Mouse (Mus musculus) hindbrain, embryonic 14.5 days (tissue): ENCODE data around the gene Pdpn. TPM values are rescaled to one million over a fixed set of nuclear protein-coding genes. Genes with fewer than 3 reads are reported as not detected.

Experiments
- ATAC-seq: fragments of 200-750 bp; cut with Nextera tagmentation; 2 replicates; pipeline ENCODE4 v1.8.0; 2017; ENCODE audit warnings: moderate number of reproducible peaks, mild to moderate bottlenecking, moderate TSS enrichment, moderate library complexity; ENCODE audit not compliant: low FRiP score
- DNase-seq: peaks from one replicate; pipeline ENCODE4 v3.0.0-alpha.2; 2015; ENCODE audit warnings: low spot score
- H3K27ac ChIP-seq: fragments of 300-500 bp; sonication (generic); 2 replicates; pipeline ENCODE4 v1.5.1; 2014; ENCODE audit warnings: mild to moderate bottlenecking, moderate library complexity
- H3K27me3 ChIP-seq: fragments of 300-500 bp; sonication (generic); 2 replicates; pipeline ENCODE4 v1.6.1; 2014; ENCODE audit warnings: mild to moderate bottlenecking, low read length, mixed read lengths; ENCODE audit not compliant: control insufficient read depth, insufficient read depth
- H3K36me3 ChIP-seq: fragments of 300-500 bp; sonication (generic); replicated peaks from 2 replicates; pipeline ENCODE4 v1.6.1; 2014; ENCODE audit not compliant: control insufficient read depth, insufficient read depth
- H3K4me1 ChIP-seq: fragments of 300-500 bp; sonication (generic); replicated peaks from 2 replicates; pipeline ENCODE4 v1.6.1; 2014; ENCODE audit warnings: antibody characterized with exemption, low read length, mixed read lengths; ENCODE audit not compliant: control insufficient read depth, insufficient read depth
- H3K4me2 ChIP-seq: fragments of 300-500 bp; sonication (generic); replicated peaks from 2 replicates; pipeline ENCODE4 v1.6.1; 2014; ENCODE audit warnings: mild to moderate bottlenecking, moderate library complexity
- H3K4me3 ChIP-seq: fragments of 300-500 bp; sonication (generic); replicated peaks from 2 replicates; pipeline ENCODE4 v1.5.1; 2014; ENCODE audit warnings: mild to moderate bottlenecking, low read length
- H3K9ac ChIP-seq: fragments of 300-500 bp; sonication (generic); 2 replicates; pipeline ENCODE4 v1.6.1; 2014
- H3K9me3 ChIP-seq: fragments of 300-500 bp; sonication (generic); 2 replicates; pipeline ENCODE4 v1.6.1; 2016; ENCODE audit warnings: low read length; ENCODE audit not compliant: control insufficient read depth
- WGBS: fragments of 180-500 bp; shearing (Covaris S2); extraction: QIAGEN DNeasy Blood & Tissue Kit; methylation state at CpG from one replicate; pipeline ENCODE4 v1.1.7; 2014; 5-methylcytosine and 5-hydroxymethylcytosine counted together
- polyA plus RNA-seq: library from polyadenylated mRNA; unstranded; fragments of >200 nt; fragmentation: Nextera tagmentation; extraction: Ambion mirVana; gene quantifications from 2 replicates; pipeline ENCODE4 v1.2.1, GENCODE M21; 2014

Pdpn gene
- polyA plus RNA-seq, 1 experiment from 2014 or later: 59.6 TPM

- Histone ChIP-seq H3K27me3 (no peaks in the 10 kb centered on the region), H3K9ac (no peak overlapping the region), H3K4me1 (no peaks in the 10 kb centered on the region), H3K27ac (no peak overlapping the region), H3K4me2 (0 out of 2 replicates have a peak overlapping the region, but pooled peaks have one; percentile 17), H3K9me3 (0 out of 2 replicates have a peak, but pooled peaks cover 8% of the 10 kb centered on the region), H3K4me3 (no peak overlapping the region), H3K36me3 (no peaks in the 10 kb centered on the region)
- ATAC-seq: no peak
- 28% methylated on average over 23 of the region's 23 CpGs for WGBS
- DNase-seq: peak; percentile 74
Observed at GRCm38 (mm10) chr4:143238241-143239031, 60.9 kb downstream of the Pdpn start.

GRCm38 (mm10) chr4:143231790-143232422 lies 67.5 kb downstream of the Pdpn start:
- Histone ChIP-seq H3K9me3 (0 out of 2 replicates have a peak, but pooled peaks cover 8% of the 10 kb centered on the region), H3K27ac (no peak overlapping the region), H3K36me3 (no peaks in the 10 kb centered on the region), H3K4me1 (no peaks in the 10 kb centered on the region), H3K4me3 (no peak overlapping the region), H3K9ac (no peak overlapping the region), H3K27me3 (no peaks in the 10 kb centered on the region), H3K4me2 (no peak overlapping the region)
- no peak for DNase-seq
- ATAC-seq: peak; percentile 46
- 97% methylated on average over 10 of the region's 10 CpGs for WGBS

GRCm38 (mm10) chr4:143231110-143231509 lies 68.3 kb downstream of the Pdpn start:
- H3K27me3 ChIP-seq: no peaks in the 10 kb centered on the region
- no peak for ATAC-seq
- H3K4me2 ChIP-seq: no peak overlapping the region
- H3K9ac ChIP-seq: no peak overlapping the region
- H3K4me3 ChIP-seq: no peak overlapping the region
- no peak for DNase-seq
- H3K4me1 ChIP-seq: no peaks in the 10 kb centered on the region
- no peaks in the 10 kb centered on the region for H3K36me3 ChIP-seq
- WGBS: 71% methylated on average over 3 of the region's 3 CpGs
- no peak overlapping the region for H3K27ac ChIP-seq
- H3K9me3 ChIP-seq: 0 out of 2 replicates have a peak, but pooled peaks cover 8% of the 10 kb centered on the region

- Histone ChIP-seq H3K27me3 (no peaks in the 10 kb centered on the region), H3K9me3 (no peaks in the 10 kb centered on the region), H3K4me1 (no peaks in the 10 kb centered on the region), H3K9ac (no peak overlapping the region), H3K36me3 (no peaks in the 10 kb centered on the region), H3K4me3 (no peak overlapping the region), H3K27ac (no peak overlapping the region), H3K4me2 (no peak overlapping the region)
- DNase-seq: no peak
- no peak for ATAC-seq
- 75% methylated on average over 5 of the region's 5 CpGs for WGBS
Observed at GRCm38 (mm10) chr4:143227976-143228375, 71.4 kb downstream of the Pdpn start.

- no peak overlapping the region for H3K4me3 ChIP-seq
- H3K9me3 ChIP-seq: no peaks in the 10 kb centered on the region
- H3K27ac ChIP-seq: no peak overlapping the region
- no peaks in the 10 kb centered on the region for H3K27me3 ChIP-seq
- DNase-seq (no peak), ATAC-seq (no peak)
- H3K9ac ChIP-seq: no peak overlapping the region
- no peaks in the 10 kb centered on the region for H3K4me1 ChIP-seq
- H3K36me3 ChIP-seq: no peaks in the 10 kb centered on the region
- H3K4me2 ChIP-seq: no peak overlapping the region
- WGBS: 59% methylated on average over 9 of the region's 9 CpGs
Observed at GRCm38 (mm10) chr4:143225886-143226285, 73.5 kb downstream of the Pdpn start.

GRCm38 (mm10) chr4:143219316-143219751 lies 80.0 kb downstream of the Pdpn start:
- H3K36me3 ChIP-seq: no peaks in the 10 kb centered on the region
- H3K27me3 ChIP-seq: no peaks in the 10 kb centered on the region
- 10% methylated on average over 9 of the region's 9 CpGs for WGBS
- H3K4me2 ChIP-seq: peak overlapping the region; percentile 41
- peak overlapping the region; percentile 60 for H3K27ac ChIP-seq
- peak overlapping the region; percentile 50 for H3K9ac ChIP-seq
- no peaks in the 10 kb centered on the region; the same call in 1 of the 2 replicates for H3K4me1 ChIP-seq
- ATAC-seq (peak; percentile 80), DNase-seq (peak; percentile 52)
- peak overlapping the region; percentile 7; the same call in 1 of the 2 replicates for H3K4me3 ChIP-seq
- no peaks in the 10 kb centered on the region for H3K9me3 ChIP-seq

- Histone ChIP-seq H3K9ac (peak overlapping the region; percentile 50), H3K4me1 (no peaks in the 10 kb centered on the region; the same call in 1 of the 2 replicates), H3K4me2 (peak overlapping the region; percentile 41), H3K9me3 (no peaks in the 10 kb centered on the region), H3K36me3 (no peaks in the 10 kb centered on the region), H3K27me3 (no peaks in the 10 kb centered on the region), H3K4me3 (no peak overlapping the region), H3K27ac (peak overlapping the region; percentile 60)
- DNase-seq (no peak), ATAC-seq (no peak)
- WGBS: 76% methylated on average over 2 of the region's 2 CpGs
Observed at GRCm38 (mm10) chr4:143218858-143219257, 80.5 kb downstream of the Pdpn start.

Other genes with a start within 250 kb of the Pdpn start
- gene Prdm2, start 86.6 kb downstream of the Pdpn start, polyA plus RNA-seq: 15.3 and 16.1 TPM in 2 replicates
- gene Lrrc38, start 50.2 kb upstream of the Pdpn start, polyA plus RNA-seq: 0.40 and 0.51 TPM in 2 replicates
- not detected in 2 replicates for gene Pramel1, start 94.9 kb upstream of the Pdpn start, polyA plus RNA-seq
- 16.7 and 18.3 TPM in 2 replicates for gene Pramef8, start 112.9 kb upstream of the Pdpn start, polyA plus RNA-seq
- not detected in 2 replicates for gene Oog4, start 150.8 kb upstream of the Pdpn start, polyA plus RNA-seq
- gene Gm13043, start 211.8 kb upstream of the Pdpn start, polyA plus RNA-seq: not detected in 2 replicates
- not detected in 2 replicates for gene Gm13040, start 236.4 kb upstream of the Pdpn start, polyA plus RNA-seq